Mouse (Mus musculus) bone marrow macrophage, adult 2 months (primary cell): Measurements from ENCODE around the gene Atp5e.

Source experiments
- CTCF ChIP-seq: IDR thresholded peaks from 2 replicates; pipeline ENCODE4 v1.5.1; 2012; ENCODE audit warnings: low read depth, mild to moderate bottlenecking, low read length, moderate library complexity
- POLR2A ChIP-seq: IDR thresholded peaks from 2 replicates; pipeline ENCODE4 v1.6.1; 2012; ENCODE audit warnings: mild to moderate bottlenecking, low read depth, low read length, borderline replicate concordance

DNA sequence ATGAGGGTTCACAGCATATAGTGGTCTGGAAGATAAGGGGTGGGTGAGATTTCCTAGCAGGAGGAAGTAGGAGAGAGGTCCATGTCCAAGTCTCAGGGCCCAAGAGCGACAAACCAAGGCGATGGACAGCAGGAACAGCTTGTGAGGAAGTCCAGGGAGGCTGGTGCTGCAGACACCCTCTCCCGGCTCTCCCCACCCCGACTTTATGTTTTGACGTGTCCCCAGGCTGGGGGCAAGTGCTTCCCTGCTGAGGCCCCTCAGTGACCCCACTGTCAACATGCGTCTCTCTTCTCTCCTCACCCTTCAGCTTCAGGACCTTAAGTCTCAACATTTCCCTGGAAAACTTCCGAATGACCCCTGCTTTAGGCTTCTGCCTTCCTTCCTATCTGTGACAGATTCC lies 50.8 kb downstream of the Atp5e start:
- TF ChIP-seq POLR2A (no peak), CTCF (no peak)
